Mouse (Mus musculus): ENCODE data around the gene Phactr1.
"Not testable (repeated sequence)": the region's sequence is repeated elsewhere in the genome, so short reads cannot be mapped to it uniquely, and the experiment has no call there.

The Phactr1 gene

GRCm38 (mm10) chr13:42932046-42932445 lies 251.6 kb downstream of the Phactr1 start:
- no peak for DNase-seq

- no peak for DNase-seq
Measured at GRCm38 (mm10) chr13:42934538-42935126, 254.2 kb downstream of the Phactr1 start.

- DNase-seq: no peak
Measured at GRCm38 (mm10) chr13:42937871-42938270, 257.4 kb downstream of the Phactr1 start.

- DNase-seq: no peak
Measured at GRCm38 (mm10) chr13:42938346-42938745, 257.9 kb downstream of the Phactr1 start.

GRCm38 (mm10) chr13:42940271-42940670 lies 259.8 kb downstream of the Phactr1 start:
- DNase-seq: no peak

- DNase-seq: no peak
Measured at GRCm38 (mm10) chr13:42944106-42944505, 263.7 kb downstream of the Phactr1 start.

- not testable (repeated sequence) for DNase-seq
Measured at GRCm38 (mm10) chr13:42945201-42945600, 264.8 kb downstream of the Phactr1 start.

- DNase-seq: no peak
Measured at GRCm38 (mm10) chr13:42948717-42949265, 268.4 kb downstream of the Phactr1 start.

- no peak for DNase-seq
Measured at GRCm38 (mm10) chr13:42949336-42949735, 268.9 kb downstream of the Phactr1 start.

- DNase-seq: no peak
Measured at GRCm38 (mm10) chr13:42950056-42950455, 269.6 kb downstream of the Phactr1 start.

- no peak for DNase-seq
Measured at GRCm38 (mm10) chr13:42952037-42952721, 271.8 kb downstream of the Phactr1 start.

- DNase-seq: no peak
Measured at GRCm38 (mm10) chr13:42953071-42953470, 272.6 kb downstream of the Phactr1 start.

- DNase-seq: no peak
Measured at GRCm38 (mm10) chr13:42954116-42954515, 273.7 kb downstream of the Phactr1 start.

GRCm38 (mm10) chr13:42956327-42956726 lies 275.9 kb downstream of the Phactr1 start:
- DNase-seq: no peak

GRCm38 (mm10) chr13:42957856-42958255 lies 277.4 kb downstream of the Phactr1 start:
- no peak for DNase-seq

- no peak for DNase-seq
Measured at GRCm38 (mm10) chr13:42958867-42959266, 278.4 kb downstream of the Phactr1 start.

- no peak for DNase-seq
Measured at GRCm38 (mm10) chr13:42961561-42961960, 281.1 kb downstream of the Phactr1 start.

GRCm38 (mm10) chr13:42968537-42968936 lies 288.1 kb downstream of the Phactr1 start:
- DNase-seq: no peak

GRCm38 (mm10) chr13:42973561-42973960 lies 293.1 kb downstream of the Phactr1 start:
- DNase-seq: no peak

- DNase-seq: no peak
Measured at GRCm38 (mm10) chr13:42973961-42974360, 293.5 kb downstream of the Phactr1 start.

- no peak for DNase-seq
Measured at GRCm38 (mm10) chr13:42974506-42974905, 294.1 kb downstream of the Phactr1 start.

GRCm38 (mm10) chr13:42976144-42976543 lies 295.7 kb downstream of the Phactr1 start:
- DNase-seq: no peak

GRCm38 (mm10) chr13:42976967-42977366 lies 296.5 kb downstream of the Phactr1 start:
- DNase-seq: no peak

GRCm38 (mm10) chr13:42980581-42980980 lies 300.2 kb downstream of the Phactr1 start:
- DNase-seq: no peak
